Mouse (Mus musculus): ENCODE measurements around the gene Zcchc2. TPM values are rescaled to one million over a fixed set of nuclear protein-coding genes. Genes with fewer than 3 reads are reported as not detected.

The Zcchc2 gene
- total RNA-seq, 2 experiments from 2014 or later: 7.0 to 7.9 TPM

GRCm38 (mm10) chr1:105988903-105989639 lies 1.1 kb upstream of the Zcchc2 start:
- DNase-seq: no peak

- peak in 1 of 2 experiments; percentile 34 for DNase-seq
These were observed 594 bp upstream of the Zcchc2 start for GRCm38 (mm10) chr1:105989640-105989984.

GRCm38 (mm10) chr1:105990911-105991761 lies 930 bp downstream of the Zcchc2 start:
- peak; percentile 77 to 80 for DNase-seq

- no peak for DNase-seq
These were observed 2.0 kb downstream of the Zcchc2 start for GRCm38 (mm10) chr1:105991931-105992837.

- peak; percentile 70 to 73 for DNase-seq
These were observed 3.0 kb downstream of the Zcchc2 start for GRCm38 (mm10) chr1:105993196-105993595.

GRCm38 (mm10) chr1:105993601-105994209 lies 3.5 kb downstream of the Zcchc2 start:
- DNase-seq: peak; percentile 91

- DNase-seq: no peak
These were observed 5.8 kb downstream of the Zcchc2 start for GRCm38 (mm10) chr1:105995966-105996365.

GRCm38 (mm10) chr1:105997282-105997681 lies 7.1 kb downstream of the Zcchc2 start:
- DNase-seq: peak; percentile 55 to 62

- DNase-seq: no peak
These were observed 9.6 kb downstream of the Zcchc2 start for GRCm38 (mm10) chr1:105999802-106000201.

- no peak for DNase-seq
These were observed 17.4 kb downstream of the Zcchc2 start for GRCm38 (mm10) chr1:106007581-106007980.

- DNase-seq: no peak
These were observed 20.9 kb downstream of the Zcchc2 start for GRCm38 (mm10) chr1:106011097-106011496.

- peak in 1 of 2 experiments; percentile 13 for DNase-seq
These were observed 23.6 kb downstream of the Zcchc2 start for GRCm38 (mm10) chr1:106013759-106014158.

- no peak for DNase-seq
These were observed 26.1 kb downstream of the Zcchc2 start for GRCm38 (mm10) chr1:106016262-106016661.

GRCm38 (mm10) chr1:106019854-106020253 lies 29.6 kb downstream of the Zcchc2 start:
- DNase-seq: no peak

GRCm38 (mm10) chr1:106022998-106023397 lies 32.8 kb downstream of the Zcchc2 start:
- no peak for DNase-seq

GRCm38 (mm10) chr1:106024254-106024653 lies 34.0 kb downstream of the Zcchc2 start:
- DNase-seq: no peak

GRCm38 (mm10) chr1:106024778-106025177 lies 34.6 kb downstream of the Zcchc2 start:
- DNase-seq: no peak

- DNase-seq: no peak
These were observed 39.6 kb downstream of the Zcchc2 start for GRCm38 (mm10) chr1:106029769-106030168.

- peak in 1 of 2 experiments; percentile 37 for DNase-seq
These were observed 40.1 kb downstream of the Zcchc2 start for GRCm38 (mm10) chr1:106030331-106030730.

GRCm38 (mm10) chr1:106030886-106031285 lies 40.7 kb downstream of the Zcchc2 start:
- no peak for DNase-seq

GRCm38 (mm10) chr1:106031908-106032307 lies 41.7 kb downstream of the Zcchc2 start:
- no peak for DNase-seq

GRCm38 (mm10) chr1:106034776-106035175 lies 44.6 kb downstream of the Zcchc2 start:
- DNase-seq: no peak

Measured in heart, adult 18-20 months (tissue).